Mouse (Mus musculus) cortical plate, adult 2 months (tissue): ENCODE results near the gene Dck.

ENCODE experiments used
- CTCF ChIP-seq: fragments of 200-500 bp; IDR thresholded peaks from 2 replicates; pipeline ENCODE4 v1.5.1; 2011; ENCODE audit warnings: mild to moderate bottlenecking, control low read depth, low read length; ENCODE audit not compliant: insufficient read depth; ENCODE audit errors: extremely low read depth
- POLR2A ChIP-seq: fragments of 200-500 bp; IDR thresholded peaks from 2 replicates; pipeline ENCODE4 v1.6.1; 2011; ENCODE audit warnings: mild to moderate bottlenecking, low read length, control low read depth; ENCODE audit not compliant: insufficient read depth; ENCODE audit errors: extremely low read depth

DNA sequence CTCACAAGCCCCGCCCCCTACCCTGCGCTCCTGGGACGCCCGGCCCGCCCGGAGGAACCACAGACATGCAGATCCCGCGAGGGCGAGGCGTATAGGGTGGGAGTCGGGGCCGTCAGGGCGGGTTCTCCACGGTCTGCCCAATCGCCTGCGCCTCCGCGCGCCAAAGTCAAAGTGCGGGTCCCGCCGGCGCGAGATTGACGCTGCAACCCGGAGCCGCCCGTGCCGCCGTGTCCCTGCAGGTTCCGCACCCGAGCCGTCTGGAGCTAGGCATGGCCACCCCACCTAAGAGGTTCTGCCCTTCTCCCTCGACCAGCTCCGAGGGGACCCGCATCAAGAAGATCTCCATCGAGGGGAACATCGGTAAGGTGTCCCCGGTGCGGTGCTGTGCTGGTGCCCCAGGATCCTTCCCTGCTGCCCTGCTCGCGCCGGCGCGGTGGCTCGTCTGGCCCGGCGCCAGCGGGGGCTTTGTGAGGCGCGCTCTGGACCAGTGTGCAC is at the start of gene Dck:
- TF ChIP-seq POLR2A (no peak), CTCF (no peak)
